Mouse (Mus musculus) left cerebral cortex, postnatal 25 days (tissue): ENCODE measurements around the gene Creb5. TPM values are rescaled to one million over a fixed set of nuclear protein-coding genes. Genes with fewer than 3 reads are reported as not detected.
A peak's percentile ranks its signal among the peaks of the same experiment; 100 is the strongest.
"Not testable (repeated sequence)": the region's sequence is repeated elsewhere in the genome, so short reads cannot be mapped to it uniquely, and the experiment has no call there.

Experiments used
- DNase-seq, 2 experiments: peaks; one replicate each; pipeline ENCODE4 v3.0.0; 2022; ENCODE audit warnings: low spot score in 2 of 2, mixed read lengths in 1 of 2
- intact Hi-C: fragments of 180-260 bp; cut with DNase I; formaldehyde crosslinking; loops from one replicate; pipeline ENCODE4 v1.15.1; 2025
- total RNA-seq, 2 experiments: library from RNA; stranded (reverse); gene quantifications; 2 replicates each; pipeline ENCODE4 v1.2.3; 2021

The Creb5 gene
- total RNA-seq, 2 experiments from 2014 or later: 3.2 to 3.9 TPM

DNA sequence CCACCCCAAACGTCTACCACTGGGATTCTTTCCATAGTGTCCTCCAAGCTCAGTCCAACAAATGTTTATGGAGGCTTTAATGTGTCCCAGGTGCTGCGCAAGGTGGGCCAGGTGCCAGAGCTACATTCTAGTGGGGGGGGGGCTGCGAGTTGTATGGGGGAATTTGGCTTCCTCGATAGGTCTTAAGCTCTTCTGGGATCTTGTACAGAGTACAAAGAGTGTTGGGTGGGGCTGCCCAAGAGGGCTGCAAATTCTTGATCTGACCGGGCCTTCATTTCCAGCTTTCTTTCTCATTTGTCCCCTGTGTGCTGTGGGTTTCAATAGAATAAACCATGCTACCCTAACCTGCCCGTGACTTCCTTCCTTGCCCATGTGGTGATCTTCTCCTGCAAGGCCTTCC, 114.3 kb downstream of the Creb5 start:
- DNase-seq: no peak
- intact Hi-C loops: no loop called here

DNA sequence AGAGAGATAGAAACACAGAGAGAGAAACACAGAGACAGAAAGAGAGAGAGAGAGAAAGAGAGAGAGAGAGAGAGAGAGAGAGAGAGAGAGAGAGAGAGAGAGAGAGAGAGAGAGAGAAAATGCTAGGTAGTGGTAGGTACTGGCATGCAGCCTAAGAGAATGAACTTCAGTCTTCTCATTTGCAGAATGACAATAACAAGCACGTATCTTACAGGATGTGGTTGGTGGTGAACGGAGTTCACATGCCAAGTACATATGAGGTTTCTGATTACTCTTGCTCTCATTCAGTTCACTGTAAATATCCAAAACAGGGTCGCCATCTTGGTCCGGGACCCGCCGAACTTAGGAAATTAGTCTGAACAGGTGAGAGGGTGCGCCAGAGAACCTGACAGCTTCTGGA, 115.5 kb downstream of the Creb5 start:
- DNase-seq, intact Hi-C loops: not testable (repeated sequence)

DNA sequence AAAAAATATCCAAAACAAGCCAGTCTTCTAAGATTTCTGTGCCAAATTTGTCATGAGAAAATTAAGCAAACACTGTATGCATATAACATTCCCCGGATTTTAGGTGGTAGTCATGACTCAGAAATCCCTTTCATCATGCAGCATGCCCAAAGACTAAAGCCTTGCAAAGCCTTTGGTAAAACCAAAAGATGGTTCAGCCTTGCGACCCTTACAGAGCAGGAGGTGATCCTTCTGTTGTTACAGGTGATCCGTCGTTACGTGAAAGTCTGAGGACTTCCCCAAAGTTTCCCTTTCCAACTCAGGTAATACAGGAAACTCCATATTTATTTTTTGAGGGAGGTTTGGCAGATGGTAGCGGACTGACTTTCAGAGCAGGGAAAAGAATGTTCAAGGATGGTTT, 122.1 kb downstream of the Creb5 start:
- intact Hi-C loops: no loop called here
- no peak for DNase-seq

DNA sequence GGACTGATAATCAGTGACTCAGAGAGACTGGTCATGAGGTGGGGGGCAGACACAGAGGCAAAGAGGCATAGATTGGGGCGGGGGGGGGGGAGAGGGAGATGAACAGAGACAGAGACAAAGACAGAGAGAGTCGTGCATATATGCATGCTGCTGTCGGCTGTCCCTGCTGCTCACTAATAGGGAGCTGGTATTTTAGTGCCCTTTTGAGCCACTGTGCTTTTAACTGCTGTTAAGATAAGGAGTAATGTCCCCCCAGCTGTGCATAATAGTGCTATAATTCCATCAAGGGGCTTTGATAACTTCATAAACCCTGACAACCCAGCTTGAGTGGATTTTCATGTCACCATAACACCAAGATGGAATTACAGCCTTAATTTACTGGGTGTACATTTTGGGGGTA, 134.3 kb downstream of the Creb5 start:
- intact Hi-C loops: no loop called here
- DNase-seq: no peak

DNA sequence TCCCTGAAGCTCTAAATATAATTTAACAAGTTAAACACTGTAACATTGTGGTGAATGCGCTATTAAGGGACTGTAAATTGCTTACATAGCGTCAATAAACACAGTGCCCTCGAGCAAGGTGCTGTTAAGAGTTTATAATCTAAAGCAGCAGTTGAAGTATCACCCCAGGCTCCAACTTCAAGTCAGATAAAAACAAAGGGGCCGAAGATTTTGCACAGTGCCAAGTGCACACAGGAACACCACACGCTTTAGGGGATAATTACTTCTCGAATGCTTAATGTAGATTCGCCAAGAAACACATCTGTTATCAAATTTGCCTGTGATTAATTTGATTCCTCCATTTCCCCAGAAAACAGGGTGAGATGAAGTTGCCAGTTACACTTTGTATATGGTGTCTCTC, 142.3 kb downstream of the Creb5 start:
- intact Hi-C loops: no loop called here

DNA sequence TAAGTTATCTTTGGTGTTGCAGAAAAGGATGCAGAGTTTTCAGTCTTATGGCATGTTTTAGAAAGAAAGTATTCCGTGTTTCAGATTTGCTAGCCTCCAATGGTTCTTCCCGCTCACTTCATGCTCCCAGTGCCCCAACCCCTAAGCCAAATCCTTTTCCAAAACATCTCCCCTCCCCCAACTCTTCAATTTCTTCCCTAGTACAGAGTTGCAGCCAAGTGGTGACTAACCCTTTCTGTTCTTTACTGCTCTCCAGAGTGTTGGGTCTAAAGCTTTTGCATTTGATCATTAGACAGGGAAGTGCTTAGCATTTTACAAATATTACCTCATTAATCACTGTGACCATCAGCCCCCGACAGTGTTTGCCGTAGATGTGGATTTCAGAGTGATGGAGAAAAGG, 142.8 kb downstream of the Creb5 start:
- no peak for DNase-seq
- intact Hi-C loops: no loop called here

More for the DNA sequence above, 142.3 kb downstream of the Creb5 start:
- no peak for DNase-seq

DNA sequence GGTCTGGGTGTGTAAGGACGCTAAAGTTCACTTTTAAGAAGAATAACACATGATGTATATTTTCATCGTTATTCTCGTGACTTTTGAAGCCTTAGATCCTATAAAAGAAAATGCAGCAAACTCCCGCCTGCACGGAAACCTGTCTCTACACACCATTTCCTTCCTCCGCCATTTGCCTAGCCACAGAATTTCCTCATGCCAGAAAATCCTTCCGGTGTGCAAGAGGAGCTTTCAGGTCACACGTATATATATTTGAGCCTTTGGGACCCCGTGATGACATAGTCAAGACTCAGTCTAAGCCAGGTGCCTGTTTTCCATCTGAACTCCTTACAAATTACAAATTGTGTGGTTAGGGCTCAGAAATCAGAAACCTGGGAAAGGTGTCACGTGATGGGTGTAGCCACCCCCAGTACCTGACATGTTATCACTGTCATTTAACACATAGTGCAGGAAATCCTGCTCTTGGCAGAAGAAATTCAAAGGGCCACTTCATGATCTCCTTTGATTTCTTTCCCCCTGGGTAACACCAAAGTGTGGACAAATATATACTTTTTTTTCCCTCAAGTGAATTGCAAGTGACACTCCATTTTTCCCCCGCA, 158.9 kb downstream of the Creb5 start:
- intact Hi-C loops: no loop called here
- DNase-seq: no peak

DNA sequence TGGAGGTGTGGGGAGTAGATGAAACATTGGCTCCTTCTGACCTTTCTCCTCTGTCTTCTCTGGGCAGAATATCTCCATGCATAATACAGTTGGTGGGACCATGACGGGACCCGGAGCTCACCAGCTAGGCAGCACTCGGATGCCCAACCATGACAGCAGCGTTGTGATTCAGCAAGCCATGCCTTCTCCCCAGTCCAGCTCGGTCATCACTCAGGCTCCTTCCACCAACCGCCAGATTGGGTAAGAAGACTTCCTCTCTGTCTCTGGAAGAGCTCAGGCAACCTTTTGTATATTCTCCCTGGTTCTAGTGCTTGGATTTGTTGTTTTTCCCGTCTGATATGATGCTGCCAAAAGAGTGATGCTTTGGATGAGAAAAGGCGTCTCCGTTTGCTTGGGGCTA, 160.4 kb downstream of the Creb5 start:
- intact Hi-C loops: no loop called here
- DNase-seq: no peak

DNA sequence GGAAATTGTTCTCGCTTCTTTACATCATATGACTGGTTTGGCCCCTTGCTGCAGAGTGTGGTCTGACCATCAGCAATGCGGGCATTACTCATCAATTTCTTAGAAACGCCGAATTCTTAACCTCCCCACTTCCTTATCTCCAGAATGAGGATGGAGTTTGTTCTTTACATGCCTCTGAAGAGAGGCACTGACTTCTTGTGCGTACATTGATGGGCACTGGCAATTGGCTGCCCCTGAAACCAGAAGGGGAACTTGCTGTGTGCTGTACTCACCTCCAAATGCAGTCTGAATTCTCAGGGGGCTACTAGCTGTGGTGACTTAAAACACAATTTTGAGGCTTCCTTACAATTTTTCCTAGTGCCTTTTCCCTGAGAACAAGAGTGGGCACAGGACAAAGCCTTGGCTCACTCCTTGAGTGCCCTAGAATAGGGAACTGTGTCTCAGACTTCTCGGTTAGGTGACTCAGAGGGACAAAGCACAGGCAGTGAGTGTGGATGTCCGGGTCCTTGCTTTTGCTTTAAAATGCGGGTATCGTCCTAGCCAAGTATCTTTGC, 161.3 kb downstream of the Creb5 start:
- intact Hi-C loops: no loop called here
- no peak for DNase-seq

DNA sequence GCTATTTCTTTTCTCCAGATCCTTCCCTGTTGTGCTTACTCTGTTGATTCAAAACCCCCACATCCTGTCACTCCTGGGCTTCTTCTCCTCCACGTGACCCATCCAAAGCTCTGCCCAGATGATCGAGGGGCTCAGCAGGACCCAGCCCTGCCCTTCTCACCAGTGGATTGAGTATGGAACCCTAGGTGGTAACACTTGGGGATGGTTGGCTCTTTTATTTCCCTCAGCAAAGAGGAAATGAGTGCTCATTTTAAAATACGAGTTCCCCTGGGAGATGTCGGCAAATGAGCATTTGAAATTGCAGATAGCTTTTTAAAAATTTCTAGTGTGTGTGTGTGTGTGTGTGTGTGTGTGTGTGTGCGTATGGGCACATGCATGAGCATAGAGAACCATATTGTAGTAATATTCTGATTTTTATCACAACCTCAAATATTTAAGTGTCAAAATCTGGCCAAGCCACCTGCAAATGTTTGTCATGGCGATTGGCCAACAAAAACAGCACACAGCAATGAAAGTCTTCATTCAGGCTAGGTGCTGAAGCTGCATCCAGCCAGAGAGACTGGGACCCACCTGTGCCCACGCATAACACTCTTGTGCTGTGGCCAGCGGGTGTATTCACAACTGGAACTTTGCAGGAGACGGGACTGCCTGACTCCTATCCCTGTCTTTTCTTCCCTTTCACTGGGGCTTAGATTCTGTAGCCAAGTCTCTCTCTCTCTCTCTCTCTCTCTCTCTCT, 162.5 kb downstream of the Creb5 start:
- no peak for DNase-seq
- intact Hi-C loops: no loop called here

DNA sequence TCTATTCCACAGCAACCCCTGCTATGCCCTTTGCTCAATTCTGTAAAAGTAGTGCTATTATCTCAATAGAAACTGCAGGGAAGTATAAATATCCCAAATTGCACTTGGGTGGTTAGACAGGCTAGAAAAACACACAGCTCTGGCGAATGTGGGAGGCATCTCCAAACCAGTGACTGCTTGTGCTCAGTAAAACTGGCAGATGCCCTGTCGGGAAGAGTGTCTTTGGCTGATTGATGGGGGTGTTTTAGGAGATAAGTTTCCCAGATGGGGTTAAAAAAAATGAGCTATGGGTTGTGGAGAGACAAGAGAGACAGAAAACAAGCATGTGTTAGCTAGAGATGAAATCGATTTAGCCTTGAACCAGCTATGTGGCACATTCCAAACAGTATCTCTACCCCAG, 163.4 kb downstream of the Creb5 start:
- DNase-seq: peak; percentile 14 to 54
- intact Hi-C loops: no loop called here

DNA sequence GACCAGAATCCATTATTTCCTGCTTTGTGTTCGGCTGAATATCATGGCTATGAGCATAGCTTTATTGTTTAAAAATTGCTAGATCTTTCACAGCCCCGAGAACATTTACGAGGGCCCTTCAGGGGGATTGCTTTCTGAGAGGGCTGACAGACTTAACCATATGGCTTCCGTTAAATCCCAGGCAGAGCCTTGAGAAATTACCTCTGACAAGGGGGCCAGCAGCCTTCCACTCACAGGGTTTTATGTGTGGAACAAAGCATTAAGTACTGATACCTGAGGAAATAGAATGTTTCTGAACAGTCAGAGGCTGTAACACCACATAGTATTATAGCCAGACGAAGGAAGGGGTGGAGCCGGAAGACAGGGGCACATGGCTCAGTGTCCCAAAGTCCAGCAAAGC, 165.2 kb downstream of the Creb5 start:
- intact Hi-C loops: no loop called here
- no peak for DNase-seq

DNA sequence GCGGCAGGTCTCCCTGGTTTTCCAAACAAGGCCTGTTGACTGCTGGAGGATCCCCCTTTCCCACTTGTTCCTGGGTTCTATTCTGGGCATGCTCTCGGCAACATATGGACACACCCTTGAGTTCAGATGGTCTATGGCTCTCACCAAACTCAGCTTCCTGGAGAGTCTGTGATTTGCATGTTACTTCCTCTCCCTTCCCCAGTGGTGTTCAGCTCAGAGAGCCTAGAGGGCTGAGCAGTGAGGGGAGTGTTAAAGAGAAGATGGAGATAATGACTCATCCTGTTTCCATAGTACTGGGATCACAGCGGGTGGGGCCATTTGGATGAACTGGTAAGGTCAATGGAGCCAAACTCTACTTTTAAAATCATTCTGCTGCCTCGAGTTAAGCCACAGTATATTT, 168.4 kb downstream of the Creb5 start:
- intact Hi-C loops: no loop called here
- DNase-seq: no peak

DNA sequence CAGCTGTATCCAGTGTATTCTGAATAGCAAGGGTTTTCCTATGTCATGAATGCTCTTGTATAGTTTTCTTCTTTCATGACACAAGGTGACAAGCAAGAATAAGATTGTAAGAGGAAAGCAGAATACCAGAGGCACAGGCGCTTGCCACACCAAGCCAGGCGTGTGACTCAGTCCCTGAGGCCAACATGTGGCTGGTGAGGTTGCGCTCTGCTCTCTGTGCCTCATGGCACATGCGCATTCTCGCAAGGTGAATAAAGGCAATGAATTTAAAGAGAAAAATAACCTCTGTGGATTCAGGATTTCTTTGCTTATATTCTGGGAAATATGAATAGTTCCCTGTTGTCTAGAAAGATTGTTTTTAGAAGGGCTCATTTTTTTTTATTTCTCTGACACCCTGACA, 169.0 kb downstream of the Creb5 start:
- DNase-seq: no peak
- intact Hi-C loops: no loop called here

DNA sequence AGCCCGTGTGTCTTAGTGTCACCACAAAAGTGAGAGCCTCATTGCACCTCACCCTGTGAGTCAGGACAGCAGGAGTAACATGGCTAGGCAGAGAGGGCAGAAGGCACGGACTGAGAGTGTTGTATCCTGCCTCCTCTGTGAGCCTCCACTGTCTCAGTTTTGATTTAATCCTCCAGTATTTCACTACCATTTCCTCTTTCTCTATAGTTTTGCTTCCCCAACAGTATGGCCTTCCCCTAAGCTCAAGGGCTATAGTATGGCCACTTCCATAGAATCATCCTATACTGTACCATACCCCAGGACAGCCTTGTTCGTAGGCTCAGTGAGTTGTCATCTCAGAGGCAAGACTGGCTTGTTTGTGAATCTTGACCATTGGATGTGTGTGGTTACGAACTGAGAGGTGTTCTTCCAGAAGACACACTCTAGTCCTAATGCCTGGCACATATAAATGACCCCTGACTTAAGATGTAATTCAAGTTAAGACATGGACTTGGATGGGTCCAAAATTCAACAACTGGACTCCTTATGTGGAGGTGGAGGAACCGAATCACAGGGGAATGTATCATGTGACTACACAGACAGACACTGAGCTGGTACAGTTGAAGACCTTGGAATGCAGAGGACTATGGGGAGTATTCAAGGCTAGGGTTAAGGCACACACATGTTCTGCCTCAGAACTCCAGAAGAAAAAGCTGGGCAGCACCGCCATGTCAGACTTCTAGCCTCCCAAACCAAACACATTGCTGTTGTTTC, 173.1 kb downstream of the Creb5 start:
- no peak for DNase-seq
- intact Hi-C loops: no loop called here

DNA sequence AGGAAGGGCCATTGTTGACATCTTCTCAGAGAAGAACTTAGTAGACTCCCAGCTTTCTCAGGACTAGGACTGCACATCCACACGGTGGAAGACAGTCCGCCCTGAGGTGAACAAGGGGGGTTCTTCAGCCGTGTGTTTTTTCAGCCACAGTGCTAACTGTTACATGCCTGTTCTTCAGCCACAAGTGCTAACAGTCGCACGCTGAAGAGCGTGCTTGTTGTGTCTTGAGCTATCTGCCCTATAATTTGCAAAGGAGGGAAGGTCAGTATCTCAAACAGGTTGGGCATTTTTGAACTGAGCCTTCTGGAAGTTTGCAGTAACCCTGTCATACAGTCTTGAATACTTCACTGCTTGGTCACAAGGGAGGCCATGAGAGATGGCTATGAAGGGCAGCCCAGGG, 174.0 kb downstream of the Creb5 start:
- DNase-seq: no peak

DNA sequence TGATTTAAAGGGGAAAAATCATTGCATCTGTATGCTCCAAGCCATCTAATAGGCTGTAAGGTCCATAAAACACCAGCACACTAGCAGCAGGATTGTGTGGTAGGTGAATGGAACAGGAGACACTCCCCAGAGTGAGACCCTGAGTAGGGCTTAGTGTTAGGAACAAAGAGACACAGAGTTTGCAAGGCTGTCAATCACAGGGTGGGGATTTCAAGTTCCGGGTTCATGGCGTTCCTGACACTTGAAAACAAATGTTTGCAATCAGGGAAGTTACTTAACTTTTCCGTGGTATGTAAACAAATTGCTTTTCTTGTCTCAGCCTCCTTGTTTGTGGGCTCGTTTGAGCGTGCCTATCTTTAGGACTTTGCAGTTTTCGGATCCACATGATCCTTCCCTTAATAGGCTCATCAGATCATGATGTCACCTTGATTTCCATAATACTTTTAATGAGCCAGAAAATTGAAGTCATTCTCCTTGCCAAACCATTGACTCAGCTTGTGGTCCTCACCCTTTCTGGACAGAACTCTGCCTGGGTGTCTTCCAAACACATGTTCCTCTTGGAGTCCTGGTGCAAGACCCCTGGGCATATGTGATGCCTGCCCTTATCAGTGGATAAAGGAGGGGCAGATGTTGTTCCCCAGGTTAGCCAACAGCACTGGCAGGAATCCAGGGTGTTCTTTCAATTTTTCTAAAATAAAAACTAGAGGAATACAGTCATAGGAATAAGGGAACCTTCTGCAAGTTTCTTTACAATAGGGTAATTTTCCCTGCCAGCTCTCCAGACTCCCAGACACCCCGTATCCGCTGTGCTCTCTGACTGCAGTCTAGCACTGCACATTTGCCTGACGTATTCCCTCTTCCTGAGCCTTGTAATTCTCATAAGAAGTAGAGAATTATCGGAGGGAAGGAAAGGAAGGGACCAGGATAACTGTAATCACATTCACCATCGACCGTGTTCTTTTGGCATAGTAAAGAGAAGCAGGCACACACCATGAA, 175.0 kb downstream of the Creb5 start:
- DNase-seq: no peak
- intact Hi-C loops: no loop called here

More for the DNA sequence above, 174.0 kb downstream of the Creb5 start:
- intact Hi-C loops: no loop called here

DNA sequence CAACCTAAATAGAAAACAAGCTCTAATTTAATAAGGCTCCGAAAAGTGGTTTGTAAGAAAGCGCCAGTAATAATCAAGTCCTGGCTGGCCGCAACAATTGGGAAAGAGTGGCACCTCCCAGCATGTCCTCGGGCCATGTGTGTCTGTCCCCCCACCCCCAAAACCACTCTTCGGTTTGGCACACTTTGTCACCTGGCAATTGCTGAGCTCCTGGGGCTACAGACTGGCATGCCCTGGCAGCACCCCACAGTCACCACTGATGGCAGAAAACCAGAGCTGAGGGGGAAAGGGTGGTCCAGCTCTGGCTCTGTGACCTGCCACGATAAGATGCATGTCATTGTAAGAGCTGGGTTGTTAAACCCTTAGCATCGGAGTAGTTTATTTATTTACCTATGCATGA, 175.7 kb downstream of the Creb5 start:
- intact Hi-C loops: no loop called here
- no peak for DNase-seq

DNA sequence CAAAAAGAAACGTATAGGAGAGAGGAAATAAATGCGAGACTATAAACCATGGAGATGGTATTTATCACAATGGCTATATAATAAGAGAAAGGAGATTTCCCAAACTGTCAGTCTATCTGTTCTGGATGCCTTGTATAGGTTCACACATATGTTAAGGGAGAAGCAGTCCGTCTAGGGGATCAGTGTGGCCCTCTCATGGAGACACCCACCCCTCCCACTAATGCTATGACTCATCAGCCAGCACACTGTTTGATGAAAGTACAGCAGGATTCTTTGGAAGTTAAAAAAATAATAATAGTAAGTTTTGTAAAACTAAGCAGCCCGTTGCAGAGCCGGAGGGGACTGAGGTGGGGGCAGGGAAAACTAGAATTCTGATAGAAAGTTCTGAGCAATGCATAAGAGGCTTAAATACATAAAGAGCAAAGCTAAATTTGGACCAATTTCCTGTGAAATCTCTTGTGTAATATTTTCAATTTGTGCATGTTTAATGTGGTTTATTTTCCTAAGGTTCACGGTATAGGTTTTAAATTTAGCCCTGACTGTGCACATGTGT, 176.3 kb downstream of the Creb5 start:
- DNase-seq: no peak
- intact Hi-C loops: no loop called here
